Mouse (Mus musculus): ENCODE results near the gene Prkn.

Prkn gene

GRCm38 (mm10) chr17:10987040-10987439, 146.9 kb downstream of the Prkn start:
- no peak for DNase-seq (ENCODE audit: low read depth, low spot score)

GRCm38 (mm10) chr17:10997291-10997690, 157.1 kb downstream of the Prkn start:
- no peak for DNase-seq (ENCODE audit: low read depth, low spot score)

- DNase-seq (ENCODE audit: low read depth, low spot score), result no peak
Observed at GRCm38 (mm10) chr17:11023371-11023770, 183.2 kb downstream of the Prkn start.

- no peak for DNase-seq (ENCODE audit: low read depth, low spot score)
Observed at GRCm38 (mm10) chr17:11029348-11029747, 189.2 kb downstream of the Prkn start.

- DNase-seq (ENCODE audit: low read depth, low spot score), result no peak
Observed at GRCm38 (mm10) chr17:11030936-11031335, 190.8 kb downstream of the Prkn start.

- no peak for DNase-seq (ENCODE audit: low read depth, low spot score)
Observed at GRCm38 (mm10) chr17:11032366-11032765, 192.2 kb downstream of the Prkn start.

- no peak for DNase-seq (ENCODE audit: low read depth, low spot score)
Observed at GRCm38 (mm10) chr17:11033594-11033993, 193.4 kb downstream of the Prkn start.

- DNase-seq (ENCODE audit: low read depth, low spot score), result no peak
Observed at GRCm38 (mm10) chr17:11038272-11038671, 198.1 kb downstream of the Prkn start.

- no peak for DNase-seq (ENCODE audit: low read depth, low spot score)
Observed at GRCm38 (mm10) chr17:11058986-11059385, 218.8 kb downstream of the Prkn start.

- no peak for DNase-seq (ENCODE audit: low read depth, low spot score)
Observed at GRCm38 (mm10) chr17:11067076-11067703, 227.0 kb downstream of the Prkn start.

GRCm38 (mm10) chr17:11067704-11068475, 227.7 kb downstream of the Prkn start:
- DNase-seq (ENCODE audit: low read depth, low spot score), result no peak

GRCm38 (mm10) chr17:11070996-11071395, 230.8 kb downstream of the Prkn start:
- DNase-seq (ENCODE audit: low read depth, low spot score), result no peak

- no peak for DNase-seq (ENCODE audit: low read depth, low spot score)
Observed at GRCm38 (mm10) chr17:11076319-11076903, 236.2 kb downstream of the Prkn start.

GRCm38 (mm10) chr17:11086492-11086891, 246.3 kb downstream of the Prkn start:
- DNase-seq (ENCODE audit: low read depth, low spot score), result no peak

- DNase-seq (ENCODE audit: low read depth, low spot score), result no peak
Observed at GRCm38 (mm10) chr17:11087088-11087487, 246.9 kb downstream of the Prkn start.

- no peak for DNase-seq (ENCODE audit: low read depth, low spot score)
Observed at GRCm38 (mm10) chr17:11087823-11088222, 247.6 kb downstream of the Prkn start.

- no peak for DNase-seq (ENCODE audit: low read depth, low spot score)
Observed at GRCm38 (mm10) chr17:11089361-11089760, 249.2 kb downstream of the Prkn start.

GRCm38 (mm10) chr17:11092900-11093299, 252.7 kb downstream of the Prkn start:
- DNase-seq (ENCODE audit: low read depth, low spot score), result no peak

- DNase-seq (ENCODE audit: low read depth, low spot score), result no peak
Observed at GRCm38 (mm10) chr17:11093321-11093720, 253.1 kb downstream of the Prkn start.

GRCm38 (mm10) chr17:11107007-11107406, 266.8 kb downstream of the Prkn start:
- DNase-seq (ENCODE audit: low read depth, low spot score), result no peak

GRCm38 (mm10) chr17:11107916-11108315, 267.7 kb downstream of the Prkn start:
- DNase-seq (ENCODE audit: low read depth, low spot score), result no peak

- no peak for DNase-seq (ENCODE audit: low read depth, low spot score)
Observed at GRCm38 (mm10) chr17:11117508-11117907, 277.3 kb downstream of the Prkn start.

- no peak for DNase-seq (ENCODE audit: low read depth, low spot score)
Observed at GRCm38 (mm10) chr17:11124048-11124447, 283.9 kb downstream of the Prkn start.

Data from brain, embryonic 18.5 days (tissue).